Mouse (Mus musculus): ENCODE data around the gene Syt14. TPM values are rescaled to one million over a fixed set of nuclear protein-coding genes. Genes with fewer than 3 reads are reported as not detected.

Gene Syt14
- polyA plus RNA-seq, 1 experiment from 2014 or later, result 7.4 TPM

DNA sequence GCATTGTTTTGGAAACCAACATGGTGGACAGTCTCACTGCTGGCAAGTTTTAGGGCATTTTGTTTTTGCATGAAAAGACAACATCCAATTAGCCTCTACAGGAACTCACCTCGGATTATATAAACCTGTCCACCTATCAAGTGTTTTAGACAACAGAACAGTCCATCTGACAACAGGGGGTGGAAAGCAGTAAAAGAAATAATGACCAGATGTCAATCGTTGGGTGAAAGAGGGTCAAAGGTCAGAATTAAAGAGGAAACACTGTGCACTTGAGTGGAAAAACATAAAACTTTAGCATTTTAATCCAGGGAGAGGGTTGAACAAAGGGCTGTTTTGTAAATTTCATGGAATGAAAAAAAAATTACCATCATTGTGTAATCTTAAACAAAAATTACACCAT is 136.8 kb downstream of the Syt14 start:
- WGBS, result 29% methylated on average over 2 of the region's 2 CpGs
- no peaks in the 10 kb centered on the region for H3K9me3 ChIP-seq (ENCODE audit: control insufficient read depth, low read length)
- no peaks in the 10 kb centered on the region for H3K4me1 ChIP-seq (ENCODE audit: control insufficient read depth, insufficient read depth, low read length)
- H3K36me3 ChIP-seq (ENCODE audit: control insufficient read depth, insufficient read depth, low read length), result no peaks in the 10 kb centered on the region
- H3K4me2 ChIP-seq (ENCODE audit: low read depth), result no peak overlapping the region
- no peak overlapping the region for H3K9ac ChIP-seq (ENCODE audit: low read length)
- no peak overlapping the region for H3K27ac ChIP-seq (ENCODE audit: low read depth, low read length)
- DNase-seq (ENCODE audit: low spot score) (no peak), ATAC-seq (ENCODE audit: insufficient read depth, low FRiP score, low TSS enrichment) (no peak)
- no peak overlapping the region for H3K4me3 ChIP-seq (ENCODE audit: low read depth, low read length)
- H3K27me3 ChIP-seq (ENCODE audit: control insufficient read depth, insufficient read depth, low read length), result no peaks in the 10 kb centered on the region

DNA sequence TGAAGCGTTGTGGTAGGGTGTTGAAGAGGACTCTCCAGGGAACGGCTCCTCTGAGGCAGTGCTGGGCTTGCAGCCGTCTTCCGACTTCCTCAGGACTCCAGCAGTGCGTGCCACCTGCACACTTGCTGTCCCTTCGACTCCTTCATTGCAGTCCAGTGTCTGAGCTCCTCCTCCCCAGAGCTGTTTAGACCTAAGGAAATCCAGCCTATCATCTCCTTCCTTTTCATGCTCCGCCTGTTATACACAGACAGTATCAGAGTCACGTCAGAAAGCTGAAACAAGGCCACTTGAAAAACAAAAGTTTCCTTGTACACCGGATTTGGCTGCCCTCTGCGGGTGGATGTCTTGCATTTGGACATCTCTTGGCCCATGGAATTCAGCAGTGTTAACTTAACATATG is 138.4 kb downstream of the Syt14 start:
- Histone ChIP-seq H3K4me3 (ENCODE audit: low read depth, low read length) (no peak overlapping the region), H3K36me3 (ENCODE audit: control insufficient read depth, insufficient read depth, low read length) (no peaks in the 10 kb centered on the region), H3K4me2 (ENCODE audit: low read depth) (no peak overlapping the region), H3K4me1 (ENCODE audit: control insufficient read depth, insufficient read depth, low read length) (no peaks in the 10 kb centered on the region), H3K9ac (ENCODE audit: low read length) (no peak overlapping the region), H3K9me3 (ENCODE audit: control insufficient read depth, low read length) (no peaks in the 10 kb centered on the region), H3K27me3 (ENCODE audit: control insufficient read depth, insufficient read depth, low read length) (no peaks in the 10 kb centered on the region), H3K27ac (ENCODE audit: low read depth, low read length) (no peak overlapping the region)
- ATAC-seq (ENCODE audit: insufficient read depth, low FRiP score, low TSS enrichment) (no peak), DNase-seq (ENCODE audit: low spot score) (no peak)
- WGBS, result 71% methylated on average over 10 of the region's 10 CpGs

DNA sequence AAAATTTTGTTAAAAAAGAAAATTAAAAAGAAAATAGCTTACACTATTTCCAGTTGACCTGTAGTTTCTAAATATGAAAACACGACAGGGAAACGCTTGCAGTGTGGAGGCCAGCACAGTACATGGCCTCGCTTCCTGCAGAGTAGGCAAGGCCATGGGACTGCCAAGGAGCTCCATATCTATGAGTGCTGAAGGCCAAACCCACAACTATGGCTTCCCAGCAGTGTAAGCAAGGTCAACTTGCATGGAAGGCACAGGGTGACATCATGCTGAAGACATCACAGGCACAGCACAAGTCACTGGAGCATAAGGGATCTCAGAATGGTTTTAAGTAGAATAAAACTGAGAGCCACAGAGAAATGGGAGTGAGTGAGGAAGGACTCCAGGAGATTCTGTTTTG is 139.5 kb downstream of the Syt14 start:
- no peak overlapping the region for H3K9ac ChIP-seq (ENCODE audit: low read length)
- DNase-seq (ENCODE audit: low spot score), result no peak
- H3K4me2 ChIP-seq (ENCODE audit: low read depth), result no peak overlapping the region
- H3K9me3 ChIP-seq (ENCODE audit: control insufficient read depth, low read length), result no peaks in the 10 kb centered on the region
- no peaks in the 10 kb centered on the region for H3K27me3 ChIP-seq (ENCODE audit: control insufficient read depth, insufficient read depth, low read length)
- no peaks in the 10 kb centered on the region for H3K36me3 ChIP-seq (ENCODE audit: control insufficient read depth, insufficient read depth, low read length)
- H3K4me3 ChIP-seq (ENCODE audit: low read depth, low read length), result no peak overlapping the region
- no peak for ATAC-seq (ENCODE audit: insufficient read depth, low FRiP score, low TSS enrichment)
- H3K27ac ChIP-seq (ENCODE audit: low read depth, low read length), result no peak overlapping the region
- no peaks in the 10 kb centered on the region for H3K4me1 ChIP-seq (ENCODE audit: control insufficient read depth, insufficient read depth, low read length)
- 95% methylated on average over 3 of the region's 3 CpGs for WGBS

DNA sequence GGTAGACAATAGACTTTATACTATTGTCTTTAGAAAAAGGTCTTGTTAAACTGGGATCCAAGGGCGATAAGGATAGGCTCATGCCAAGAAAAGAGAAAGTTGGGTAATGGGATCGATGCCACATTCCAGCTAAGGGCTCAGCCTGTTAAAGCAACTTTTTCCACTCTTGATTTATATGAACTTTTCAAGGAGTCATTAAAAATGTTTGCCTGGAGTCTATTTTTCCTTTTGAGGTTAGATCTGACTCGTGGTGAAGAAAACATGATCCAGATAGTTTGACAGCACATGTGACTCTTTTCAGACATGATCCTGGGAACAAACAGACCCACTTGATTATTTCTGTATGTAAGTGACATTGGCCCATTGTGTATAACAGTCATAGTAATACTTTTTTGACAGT is 144.9 kb downstream of the Syt14 start:
- 87% methylated on average over 3 of the region's 3 CpGs for WGBS

DNA sequence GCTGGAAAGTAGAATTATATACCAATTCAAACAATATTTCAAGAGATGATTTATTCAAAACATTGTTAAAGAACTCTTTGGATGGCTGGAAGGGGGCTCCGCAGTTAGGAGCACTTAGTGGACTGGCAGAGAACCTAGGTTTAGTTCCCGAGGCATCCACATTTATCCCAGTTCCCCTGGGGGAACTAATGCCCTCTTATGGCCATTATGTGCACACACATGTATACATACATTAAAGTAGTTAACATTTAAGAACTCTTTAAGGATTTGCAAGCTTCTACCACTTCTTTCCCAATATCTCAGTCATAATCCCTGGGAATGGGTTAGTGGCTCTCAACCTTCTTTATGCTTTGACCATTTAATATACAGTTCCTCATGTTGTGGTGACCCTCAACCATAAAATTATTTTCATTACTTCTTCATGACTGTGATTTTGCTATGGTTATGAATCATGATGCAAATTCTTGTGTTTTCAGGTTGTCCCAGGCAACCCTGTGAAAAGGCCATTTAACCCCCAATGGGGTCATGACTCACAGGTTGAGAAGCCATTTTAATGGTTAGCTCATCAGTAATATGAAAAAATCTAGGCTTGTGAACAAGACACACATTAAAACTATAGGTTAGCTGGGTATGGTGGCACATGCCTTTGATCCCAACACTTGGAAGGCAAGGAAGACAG is 152.8 kb downstream of the Syt14 start:
- H3K4me1 ChIP-seq (ENCODE audit: control insufficient read depth, insufficient read depth, low read length), result no peaks in the 10 kb centered on the region
- no peaks in the 10 kb centered on the region for H3K36me3 ChIP-seq (ENCODE audit: control insufficient read depth, insufficient read depth, low read length)
- H3K27ac ChIP-seq (ENCODE audit: low read depth, low read length), result no peak overlapping the region
- no peak overlapping the region for H3K9ac ChIP-seq (ENCODE audit: low read length)
- WGBS, result 70% methylated on average over 2 of the region's 2 CpGs
- H3K9me3 ChIP-seq (ENCODE audit: control insufficient read depth, low read length), result no peaks in the 10 kb centered on the region
- no peaks in the 10 kb centered on the region for H3K27me3 ChIP-seq (ENCODE audit: control insufficient read depth, insufficient read depth, low read length)
- no peak for DNase-seq (ENCODE audit: low spot score)
- H3K4me3 ChIP-seq (ENCODE audit: low read depth, low read length), result no peak overlapping the region
- ATAC-seq (ENCODE audit: insufficient read depth, low FRiP score, low TSS enrichment), result no peak
- H3K4me2 ChIP-seq (ENCODE audit: low read depth), result no peak overlapping the region

More for the DNA sequence above, 144.9 kb downstream of the Syt14 start:
- DNase-seq (ENCODE audit: low spot score) (no peak), ATAC-seq (ENCODE audit: insufficient read depth, low FRiP score, low TSS enrichment) (no peak)
- Histone ChIP-seq H3K4me2 (ENCODE audit: low read depth) (no peak overlapping the region), H3K4me3 (ENCODE audit: low read depth, low read length) (no peak overlapping the region), H3K9ac (ENCODE audit: low read length) (no peak overlapping the region), H3K36me3 (ENCODE audit: control insufficient read depth, insufficient read depth, low read length) (no peaks in the 10 kb centered on the region), H3K9me3 (ENCODE audit: control insufficient read depth, low read length) (no peaks in the 10 kb centered on the region), H3K4me1 (ENCODE audit: control insufficient read depth, insufficient read depth, low read length) (no peaks in the 10 kb centered on the region), H3K27ac (ENCODE audit: low read depth, low read length) (no peak overlapping the region), H3K27me3 (ENCODE audit: control insufficient read depth, insufficient read depth, low read length) (no peaks in the 10 kb centered on the region)

DNA sequence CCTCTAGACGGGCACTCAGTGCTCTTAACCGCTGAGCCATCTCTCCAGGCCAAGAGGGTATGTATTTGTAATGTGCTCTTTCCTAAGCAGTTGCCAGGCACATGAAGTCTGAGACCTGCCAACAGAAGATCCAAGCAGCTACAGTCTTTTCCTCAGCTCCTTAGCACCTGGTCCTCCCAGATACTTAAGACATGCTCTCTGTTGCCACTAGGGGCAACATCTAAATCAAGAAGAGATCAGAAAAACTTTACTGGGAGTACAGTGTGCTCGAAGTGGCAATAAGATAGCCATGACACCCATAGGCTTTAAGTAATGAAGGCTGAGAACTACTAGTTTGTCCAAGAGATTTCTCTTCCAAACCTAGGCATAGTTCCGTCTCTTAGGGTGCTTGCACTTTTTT is 155.4 kb downstream of the Syt14 start:
- H3K36me3 ChIP-seq (ENCODE audit: control insufficient read depth, insufficient read depth, low read length), result no peaks in the 10 kb centered on the region
- no peaks in the 10 kb centered on the region for H3K27me3 ChIP-seq (ENCODE audit: control insufficient read depth, insufficient read depth, low read length)
- no peaks in the 10 kb centered on the region for H3K4me1 ChIP-seq (ENCODE audit: control insufficient read depth, insufficient read depth, low read length)
- DNase-seq (ENCODE audit: low spot score) (no peak), ATAC-seq (ENCODE audit: insufficient read depth, low FRiP score, low TSS enrichment) (no peak)
- no peak overlapping the region for H3K4me3 ChIP-seq (ENCODE audit: low read depth, low read length)
- no peak overlapping the region for H3K4me2 ChIP-seq (ENCODE audit: low read depth)
- H3K27ac ChIP-seq (ENCODE audit: low read depth, low read length), result no peak overlapping the region
- no peak overlapping the region for H3K9ac ChIP-seq (ENCODE audit: low read length)
- H3K9me3 ChIP-seq (ENCODE audit: control insufficient read depth, low read length), result no peaks in the 10 kb centered on the region
- 87% methylated on average over 4 of the region's 4 CpGs for WGBS

DNA sequence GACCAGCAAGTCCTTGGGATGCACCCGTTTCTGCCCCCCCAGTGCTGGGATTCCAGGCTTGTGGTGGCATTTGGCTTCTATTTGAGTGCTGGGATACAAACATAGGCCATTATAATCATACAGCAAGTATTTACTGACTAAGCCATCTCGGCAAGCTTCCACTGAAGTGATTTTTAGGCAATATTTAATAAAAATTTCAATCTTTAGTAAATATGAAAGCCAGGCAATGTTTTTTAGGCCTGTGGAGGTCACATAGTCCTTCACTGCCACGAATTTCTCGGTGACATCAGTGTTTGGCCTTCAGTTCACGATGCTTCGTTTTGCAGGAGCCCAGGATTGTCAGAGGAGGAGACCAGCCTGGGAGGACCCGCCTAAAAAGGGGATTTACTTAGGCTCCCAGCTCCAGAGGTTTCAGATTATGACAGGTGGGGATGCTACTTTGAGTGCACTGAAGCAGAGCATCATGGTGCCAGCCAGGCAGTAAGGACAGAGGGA is 156.4 kb downstream of the Syt14 start:
- no peak overlapping the region for H3K27ac ChIP-seq (ENCODE audit: low read depth, low read length)
- WGBS, result 87% methylated on average over 7 of the region's 7 CpGs

DNA sequence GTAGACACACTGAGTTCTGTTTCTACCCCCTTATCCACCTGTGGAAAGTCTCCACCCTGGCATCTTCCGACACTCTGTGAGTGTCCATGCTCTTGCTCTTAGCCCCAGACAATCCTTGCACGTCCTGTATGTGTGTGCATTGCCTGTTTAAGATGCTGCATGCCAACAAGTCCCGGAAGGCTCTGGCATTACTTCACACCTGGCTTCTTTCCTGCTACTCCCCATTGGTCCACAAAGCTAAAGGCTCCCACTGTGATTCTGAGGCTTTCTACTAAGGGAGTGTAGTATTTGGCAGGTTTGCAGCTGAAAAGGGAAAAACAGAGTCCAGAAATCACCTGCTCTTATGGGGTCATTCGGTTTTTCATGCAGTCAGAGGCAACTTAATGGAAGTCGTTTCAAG is 162.7 kb downstream of the Syt14 start:
- no peak for ATAC-seq (ENCODE audit: insufficient read depth, low FRiP score, low TSS enrichment)
- no peak overlapping the region for H3K4me3 ChIP-seq (ENCODE audit: low read depth, low read length)
- H3K27ac ChIP-seq (ENCODE audit: low read depth, low read length), result no peak overlapping the region
- H3K4me2 ChIP-seq (ENCODE audit: low read depth), result no peak overlapping the region
- no peaks in the 10 kb centered on the region for H3K36me3 ChIP-seq (ENCODE audit: control insufficient read depth, insufficient read depth, low read length)
- H3K9ac ChIP-seq (ENCODE audit: low read length), result no peak overlapping the region
- H3K4me1 ChIP-seq (ENCODE audit: control insufficient read depth, insufficient read depth, low read length), result no peaks in the 10 kb centered on the region
- no peaks in the 10 kb centered on the region for H3K9me3 ChIP-seq (ENCODE audit: control insufficient read depth, low read length)
- no peaks in the 10 kb centered on the region for H3K27me3 ChIP-seq (ENCODE audit: control insufficient read depth, insufficient read depth, low read length)
- DNase-seq (ENCODE audit: low spot score), result no peak
- 65% methylated on average over 5 of the region's 5 CpGs for WGBS

More for the DNA sequence above, 156.4 kb downstream of the Syt14 start:
- Histone ChIP-seq H3K4me1 (ENCODE audit: control insufficient read depth, insufficient read depth, low read length) (no peaks in the 10 kb centered on the region), H3K9ac (ENCODE audit: low read length) (no peak overlapping the region), H3K4me3 (ENCODE audit: low read depth, low read length) (no peak overlapping the region), H3K27me3 (ENCODE audit: control insufficient read depth, insufficient read depth, low read length) (no peaks in the 10 kb centered on the region), H3K9me3 (ENCODE audit: control insufficient read depth, low read length) (no peaks in the 10 kb centered on the region), H3K4me2 (ENCODE audit: low read depth) (no peak overlapping the region), H3K36me3 (ENCODE audit: control insufficient read depth, insufficient read depth, low read length) (no peaks in the 10 kb centered on the region)
- DNase-seq (ENCODE audit: low spot score), result no peak
- no peak for ATAC-seq (ENCODE audit: insufficient read depth, low FRiP score, low TSS enrichment)

DNA sequence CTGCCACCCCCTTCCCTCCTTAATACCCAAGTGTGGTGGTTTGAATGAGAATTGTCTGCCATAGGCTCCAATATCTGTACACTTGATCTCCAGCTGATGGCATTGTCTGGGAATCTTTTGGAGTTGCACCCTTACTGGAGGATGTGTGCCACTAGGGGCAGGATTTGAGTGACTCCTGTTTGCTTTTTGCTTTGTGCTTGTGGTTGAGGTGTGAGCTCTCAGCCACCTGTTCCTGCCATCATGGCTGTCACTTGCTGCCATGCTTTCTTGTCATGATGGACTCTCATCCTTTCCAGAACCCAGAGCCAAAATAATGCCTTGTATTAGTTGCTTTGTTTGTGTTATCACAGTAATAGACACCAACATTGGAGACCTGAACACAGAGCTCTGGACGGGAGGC is 165.8 kb downstream of the Syt14 start:
- ATAC-seq (ENCODE audit: insufficient read depth, low FRiP score, low TSS enrichment), result no peak
- no peak overlapping the region for H3K4me2 ChIP-seq (ENCODE audit: low read depth)
- no peak for DNase-seq (ENCODE audit: low spot score)
- no peaks in the 10 kb centered on the region for H3K36me3 ChIP-seq (ENCODE audit: control insufficient read depth, insufficient read depth, low read length)
- no peaks in the 10 kb centered on the region for H3K27me3 ChIP-seq (ENCODE audit: control insufficient read depth, insufficient read depth, low read length)
- H3K27ac ChIP-seq (ENCODE audit: low read depth, low read length), result no peak overlapping the region
- WGBS, result 85% methylated on average over 1 of the region's 1 CpGs
- no peaks in the 10 kb centered on the region for H3K4me1 ChIP-seq (ENCODE audit: control insufficient read depth, insufficient read depth, low read length)
- no peak overlapping the region for H3K4me3 ChIP-seq (ENCODE audit: low read depth, low read length)
- H3K9ac ChIP-seq (ENCODE audit: low read length), result no peak overlapping the region
- H3K9me3 ChIP-seq (ENCODE audit: control insufficient read depth, low read length), result no peaks in the 10 kb centered on the region

Measured in neural tube, embryonic 11.5 days (tissue).